Mouse (Mus musculus) Patski (cell line): ENCODE data around the gene Rabgap1l. TPM values are rescaled to one million over a fixed set of nuclear protein-coding genes. Genes with fewer than 3 reads are reported as not detected.
"Not testable (repeated sequence)": the region's sequence is repeated elsewhere in the genome, so short reads cannot be mapped to it uniquely, and the experiment has no call there.

Experiments
- ATAC-seq: fragments of 100-300 bp; one replicate; pipeline ENCODE4 v1.8.0; 2021
- CTCF ChIA-PET: fragments of 350-600 bp; sonication (Branson Sonifier 250); formaldehyde crosslinking; loops from one replicate; lab custom pipeline; 2022; ENCODE audit warnings: inconsistent platforms; lab: Charles Lee
- POLR2A ChIA-PET: fragments of 350-600 bp; sonication (Branson Sonifier 250); formaldehyde crosslinking; loops from one replicate; lab custom pipeline; 2022; ENCODE audit warnings: antibody characterized with exemption, inconsistent platforms; lab: Charles Lee
- DNase-seq: peaks from one replicate; pipeline ENCODE4 v3.0.0-alpha.2; 2011; ENCODE audit warnings: low read depth, low spot score
- H3K27me3 ChIP-seq: fragments of 371-371 bp; one replicate; pipeline ENCODE4 v1.5.1; 2021
- CTCF ChIP-seq: fragments of 100-300 bp; IDR thresholded peaks from one replicate; pipeline ENCODE4 v1.5.1; 2021
- in situ Hi-C: fragments of 300-500 bp; cut with MboI; formaldehyde crosslinking; loops from 3 replicates; pipeline ENCODE4 v1.11.1; 2018; ENCODE audit warnings: low pct_unique_long_range_greater_than_20kb, mixed read lengths
- polyA plus RNA-seq: library from polyadenylated mRNA; unstranded; gene quantifications from one replicate; pipeline ENCODE4 v1.2.3, GENCODE M21; 2021

The Rabgap1l gene
- polyA plus RNA-seq, 1 experiment from 2014 or later = 37.6 TPM

DNA sequence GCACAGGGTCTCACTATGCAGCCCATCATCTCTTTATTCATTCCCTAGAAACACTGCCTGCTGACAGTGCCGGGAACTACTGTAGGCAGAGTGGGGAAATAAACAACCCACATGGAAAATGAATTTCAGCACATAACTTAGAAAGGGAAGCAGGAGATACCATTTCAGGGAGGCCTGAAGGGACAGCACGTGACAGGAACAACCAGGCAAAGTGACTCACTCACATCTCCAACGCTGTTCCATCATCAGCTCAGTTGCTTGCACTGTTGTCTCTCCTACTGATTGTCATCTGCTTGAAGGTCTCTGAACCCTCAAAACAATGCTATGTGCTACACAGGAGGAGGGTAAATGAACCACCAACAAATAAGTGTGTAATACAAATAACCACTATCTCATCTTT lies 499.5 kb downstream of the Rabgap1l start:
- TF ChIP-seq CTCF = no peak
- in situ Hi-C loops = no loop called here
- no peaks in the 10 kb centered on the region for H3K27me3 ChIP-seq
- ChIA-PET POLR2A (no interaction called here), CTCF (no interaction called here)
- DNase-seq = no peak
- no peak for ATAC-seq

DNA sequence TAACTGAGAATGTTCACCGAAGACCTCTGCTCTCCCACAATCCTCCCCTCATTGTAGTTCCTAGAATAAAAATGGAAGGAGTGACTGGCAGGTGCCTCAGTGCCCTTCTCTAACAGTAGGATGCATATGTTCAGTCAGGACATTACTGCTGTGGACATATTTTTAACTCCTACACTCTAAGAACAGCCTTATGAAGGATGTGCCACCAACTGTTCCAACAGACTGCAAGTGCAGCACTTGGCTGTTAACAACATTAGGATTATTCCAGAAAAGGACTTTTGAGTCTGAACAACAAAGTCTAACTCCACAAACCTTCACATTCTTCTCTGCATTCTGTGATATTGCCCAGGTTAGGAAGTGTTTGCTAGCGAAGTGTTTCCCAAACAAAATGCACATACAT lies 501.0 kb downstream of the Rabgap1l start:
- DNase-seq (no peak), ATAC-seq (no peak)
- in situ Hi-C loops = no loop called here
- POLR2A ChIA-PET = no interaction called here
- CTCF ChIA-PET = no interaction called here
- no peak for TF ChIP-seq CTCF
- no peaks in the 10 kb centered on the region for H3K27me3 ChIP-seq

- POLR2A ChIA-PET = no interaction called here
- no peak for DNase-seq
- no peak for TF ChIP-seq CTCF
- ATAC-seq = no peak
- CTCF ChIA-PET = interaction anchor here (0.9 to 1.8 kb wide), 2 partner anchors 29 to 62 kb away, joined by 3 to 4 read pairs; no protein-coding TSS in a partner anchor
- in situ Hi-C loops = no loop called here
- H3K27me3 ChIP-seq = no peaks in the 10 kb centered on the region
Measured at GRCm38 (mm10) chr1:160290242-160290641, 502.8 kb downstream of the Rabgap1l start.

GRCm38 (mm10) chr1:160287058-160287645 lies 505.9 kb downstream of the Rabgap1l start:
- no peak for ATAC-seq
- no peaks in the 10 kb centered on the region for H3K27me3 ChIP-seq
- no peak for DNase-seq
- in situ Hi-C loops = no loop called here
- TF ChIP-seq CTCF = no peak
- ChIA-PET POLR2A (no interaction called here), CTCF (interaction anchor here (1.0 to 1.3 kb wide), 2 partner anchors 18 kb away, joined by 3 read pairs; no protein-coding TSS in a partner anchor)

- ChIA-PET CTCF (interaction anchor here (1.0 kb wide), 1 partner anchor 19 kb away, joined by 3 read pairs; no protein-coding TSS in a partner anchor), POLR2A (no interaction called here)
- no peaks in the 10 kb centered on the region for H3K27me3 ChIP-seq
- no peak for TF ChIP-seq CTCF
- DNase-seq (no peak), ATAC-seq (no peak)
- in situ Hi-C loops = no loop called here
Measured at GRCm38 (mm10) chr1:160286400-160287057, 506.5 kb downstream of the Rabgap1l start.

DNA sequence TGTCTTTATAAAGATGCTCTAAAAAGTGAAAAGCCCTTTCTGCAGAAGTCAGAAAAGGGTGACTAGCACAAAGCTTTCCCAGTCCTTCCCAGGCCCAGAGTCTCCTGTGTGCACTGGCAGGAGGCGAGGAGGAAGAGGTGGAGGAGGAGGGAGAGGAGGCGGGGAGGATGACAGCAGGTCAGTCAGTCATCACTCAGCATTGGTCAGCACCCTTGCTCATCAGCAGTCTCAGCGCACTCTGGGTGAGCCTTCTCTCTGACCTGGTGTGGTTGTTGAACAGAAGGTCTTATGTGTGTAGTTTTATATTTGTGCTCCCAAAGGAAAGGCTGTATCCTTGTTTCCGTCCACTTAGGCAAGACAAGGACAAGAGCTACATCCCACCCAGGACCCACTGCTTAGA lies 508.8 kb downstream of the Rabgap1l start:
- in situ Hi-C loops = no loop called here
- TF ChIP-seq CTCF = no peak
- ChIA-PET CTCF (interaction anchor here (0.8 to 1.4 kb wide), 4 partner anchors 13 to 74 kb away, joined by 3 to 5 read pairs (median 4); no protein-coding TSS in a partner anchor), POLR2A (no interaction called here)
- ATAC-seq (no peak), DNase-seq (no peak)
- H3K27me3 ChIP-seq = no peaks in the 10 kb centered on the region

GRCm38 (mm10) chr1:160282166-160282874 lies 510.7 kb downstream of the Rabgap1l start:
- ATAC-seq, H3K27me3 ChIP-seq, DNase-seq, POLR2A ChIA-PET, in situ Hi-C loops: not testable (repeated sequence)
- CTCF ChIA-PET = interaction anchor here (1.2 kb wide), 1 partner anchor 15 kb away, joined by 3 read pairs; no protein-coding TSS in a partner anchor

DNA sequence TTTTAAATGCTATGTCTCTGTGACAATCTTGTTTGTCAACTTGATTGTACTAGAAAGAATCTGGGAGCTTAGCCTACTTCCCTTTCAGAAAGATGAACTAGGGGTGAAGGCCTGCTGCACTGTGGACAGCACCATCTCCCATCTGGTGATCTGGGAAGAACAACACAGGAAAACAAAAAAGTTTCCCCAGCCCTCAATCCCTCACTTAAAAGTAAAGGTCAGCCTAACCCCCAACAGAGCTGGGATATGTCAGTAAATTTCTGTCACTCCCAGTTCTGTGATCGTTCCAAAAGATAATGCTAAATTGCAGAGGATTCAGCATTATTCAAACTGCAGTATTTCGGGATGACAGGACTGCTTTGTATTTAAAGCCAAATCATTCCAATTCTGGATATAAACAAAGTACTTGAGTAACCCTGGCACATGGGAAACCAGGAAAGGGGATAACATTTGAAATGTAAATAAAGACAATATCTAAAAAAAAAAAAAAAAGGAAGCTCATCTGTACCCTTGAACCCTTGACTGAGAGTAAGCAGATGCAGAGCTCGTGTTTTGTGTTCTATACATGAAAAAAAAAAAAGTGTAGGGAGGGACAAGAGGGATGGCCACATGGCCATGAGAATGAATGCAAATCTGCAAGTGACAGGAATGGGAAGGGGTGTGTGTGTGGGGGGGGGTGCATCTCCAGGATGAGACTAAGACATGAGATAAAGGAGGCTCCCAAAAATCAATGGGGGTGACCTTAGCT lies 511.5 kb downstream of the Rabgap1l start:
- ATAC-seq = no peak
- TF ChIP-seq CTCF = no peak
- DNase-seq = no peak
- ChIA-PET POLR2A (no interaction called here), CTCF (no interaction called here)
- in situ Hi-C loops = no loop called here
- no peaks in the 10 kb centered on the region for H3K27me3 ChIP-seq

GRCm38 (mm10) chr1:160280603-160281002 lies 512.4 kb downstream of the Rabgap1l start:
- no peak for TF ChIP-seq CTCF
- ATAC-seq = no peak
- DNase-seq = no peak
- H3K27me3 ChIP-seq = no peaks in the 10 kb centered on the region
- ChIA-PET CTCF (no interaction called here), POLR2A (no interaction called here)
- in situ Hi-C loops = no loop called here

GRCm38 (mm10) chr1:160277940-160278682 lies 514.9 kb downstream of the Rabgap1l start:
- CTCF ChIA-PET = interaction anchor here (1.6 kb wide), 1 partner anchor 9 kb away, joined by 4 read pairs; no protein-coding TSS in a partner anchor
- no peak for DNase-seq

More at GRCm38 (mm10) chr1:160277940-160278682, 514.9 kb downstream of the Rabgap1l start:
- POLR2A ChIA-PET = no interaction called here
- H3K27me3 ChIP-seq = no peaks in the 10 kb centered on the region
- in situ Hi-C loops = no loop called here
- no peak for TF ChIP-seq CTCF
- ATAC-seq = no peak
